Mouse (Mus musculus): Measurements from ENCODE around the gene Socs1.

- no peak for TF ChIP-seq CTCF (IDR thresholded peaks at IDR 0.05; ENCODE audit: low read depth)
- no peak for TF ChIP-seq EP300 (IDR thresholded peaks at IDR 0.05; ENCODE audit: low read depth)
These were observed 41.9 kb upstream of the Socs1 start for GRCm38 (mm10) chr16:10827269-10827668.

Measured in liver, postnatal 0 days (tissue).